Mouse (Mus musculus) splenic B cell, adult 2 months (primary cell): ENCODE data around the gene Olfr70.

Experiments
- DNase-seq: peaks from one replicate; pipeline ENCODE4 v3.0.0-alpha.2; 2011; ENCODE audit warnings: low read depth, low spot score
- H3K27me3 ChIP-seq: 2 replicates; pipeline ENCODE4 v1.6.1; 2012; ENCODE audit warnings: mild to moderate bottlenecking, low read length, moderate library complexity, mixed read lengths; ENCODE audit not compliant: control insufficient read depth, poor library complexity, insufficient read depth, severe bottlenecking
- H3K36me3 ChIP-seq: 2 replicates; pipeline ENCODE4 v1.6.1; 2012; ENCODE audit warnings: mild to moderate bottlenecking, low read length, moderate library complexity, mixed read lengths; ENCODE audit not compliant: control insufficient read depth, poor library complexity, insufficient read depth, severe bottlenecking

The Olfr70 gene

GRCm38 (mm10) chr4:43655656-43656338 lies 44.8 kb downstream of the Olfr70 start:
- Histone ChIP-seq H3K36me3 (no peaks in the 10 kb centered on the region), H3K27me3 (no peaks in the 10 kb centered on the region)
- no peak for DNase-seq

- no peak for DNase-seq
- H3K27me3 ChIP-seq = no peaks in the 10 kb centered on the region
- no peaks in the 10 kb centered on the region for H3K36me3 ChIP-seq
Measured at GRCm38 (mm10) chr4:43653161-43654015, 47.2 kb downstream of the Olfr70 start, which contains the start of gene Spag8. Gene Spag8 (minus strand): TSS chr4:43653594.

DNA sequence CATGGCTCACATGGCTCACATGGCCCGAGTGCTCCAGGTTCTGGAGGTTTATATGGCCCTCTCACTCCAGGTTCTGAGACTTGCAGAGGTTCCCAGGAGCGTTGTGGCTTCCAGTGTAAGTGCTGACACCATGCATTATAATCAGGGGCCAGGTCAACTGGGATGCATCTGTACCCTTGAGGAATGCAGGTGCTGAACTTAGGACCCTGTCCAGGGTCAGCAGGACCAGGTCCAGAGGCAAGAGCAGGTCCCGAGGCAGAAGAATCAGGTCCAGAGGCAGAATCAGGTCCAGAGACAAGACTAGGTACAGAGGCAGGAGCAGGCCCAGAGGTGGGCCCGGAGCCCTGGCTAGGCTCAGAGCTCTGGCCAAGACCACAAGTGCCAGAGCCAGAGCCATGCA lies 47.9 kb downstream of the Olfr70 start:
- H3K27me3 ChIP-seq = no peaks in the 10 kb centered on the region
- H3K36me3 ChIP-seq = no peaks in the 10 kb centered on the region
- no peak for DNase-seq

- Histone ChIP-seq H3K27me3 (no peaks in the 10 kb centered on the region), H3K36me3 (no peaks in the 10 kb centered on the region)
- no peak for DNase-seq
Measured at GRCm38 (mm10) chr4:43649783-43650182, 50.8 kb downstream of the Olfr70 start.
